Mouse (Mus musculus) left cerebral cortex, postnatal 14 days (tissue): ENCODE results near the gene Mvd. TPM values are rescaled to one million over a fixed set of nuclear protein-coding genes. Genes with fewer than 3 reads are reported as not detected.
A peak's percentile ranks its signal among the peaks of the same experiment; 100 is the strongest.

Source experiments
- DNase-seq, 2 experiments: peaks; one replicate each; pipeline ENCODE4 v3.0.0; 2021 to 2022; ENCODE audit warnings: low spot score in 2 of 2, mixed read lengths in 1 of 2
- intact Hi-C: fragments of 180-260 bp; cut with DNase I; formaldehyde crosslinking; loops from one replicate; pipeline ENCODE4 v1.15.1; 2025
- total RNA-seq, 2 experiments: library from RNA; stranded (reverse); gene quantifications; 2 replicates each; pipeline ENCODE4 v1.2.3; 2021

The Mvd gene
- total RNA-seq, 2 experiments from 2014 or later: 32.7 to 34.4 TPM

DNA sequence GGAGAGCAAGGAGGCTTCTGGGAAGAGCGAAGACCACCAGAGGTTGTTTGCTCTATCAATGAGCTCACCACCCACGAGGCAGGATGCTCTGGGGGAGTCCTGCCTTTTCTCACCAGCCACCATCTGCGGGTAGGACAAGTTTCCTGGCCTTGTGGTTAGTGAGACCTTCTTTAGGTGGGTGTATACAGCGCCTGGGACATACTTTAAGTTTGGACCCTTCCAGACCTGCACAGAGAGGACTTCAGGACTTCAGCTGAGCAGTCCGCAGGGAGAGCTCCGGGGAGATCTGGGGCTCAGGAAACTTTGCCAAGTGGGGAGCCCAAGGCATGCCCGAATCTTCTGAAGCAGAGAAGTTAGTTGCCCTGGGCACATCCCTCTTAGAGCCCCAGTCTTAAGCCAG lies 16.8 kb upstream of the Mvd start:
- no peak for DNase-seq
- intact Hi-C loops: no loop called here

DNA sequence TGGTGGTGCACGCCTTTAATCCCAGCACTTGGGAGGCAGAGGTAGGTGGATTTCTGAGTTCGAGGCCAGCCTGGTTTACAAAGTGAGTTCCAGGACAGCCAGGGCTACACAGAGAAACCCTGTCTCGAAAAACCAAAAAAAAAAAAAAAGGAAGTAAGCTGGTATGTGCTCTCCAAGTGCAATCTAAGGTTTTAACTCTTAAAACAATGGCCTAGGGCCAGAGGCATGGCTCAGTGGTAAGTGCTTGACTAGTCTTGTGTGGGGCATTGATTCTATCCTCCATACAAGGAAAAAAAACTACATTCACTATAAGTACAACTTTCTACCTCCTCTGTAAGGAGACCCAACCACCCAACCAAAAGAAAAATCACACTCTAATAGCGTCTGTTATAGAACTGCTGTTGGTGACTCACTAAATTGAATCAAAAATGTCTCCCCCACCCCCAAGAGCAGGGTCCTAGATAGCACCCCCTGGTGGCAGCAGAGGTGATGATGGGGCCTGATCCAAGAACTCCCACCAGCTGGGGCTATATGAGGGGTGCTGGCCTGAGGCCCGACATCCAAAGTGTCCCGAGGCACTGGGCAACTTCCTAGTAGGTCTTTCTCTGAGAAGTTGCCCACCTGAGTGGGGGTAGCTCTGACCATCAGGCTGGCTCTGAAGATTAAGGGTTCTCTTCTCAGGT lies 16.1 kb upstream of the Mvd start:
- DNase-seq: no peak
- intact Hi-C loops: no loop called here

DNA sequence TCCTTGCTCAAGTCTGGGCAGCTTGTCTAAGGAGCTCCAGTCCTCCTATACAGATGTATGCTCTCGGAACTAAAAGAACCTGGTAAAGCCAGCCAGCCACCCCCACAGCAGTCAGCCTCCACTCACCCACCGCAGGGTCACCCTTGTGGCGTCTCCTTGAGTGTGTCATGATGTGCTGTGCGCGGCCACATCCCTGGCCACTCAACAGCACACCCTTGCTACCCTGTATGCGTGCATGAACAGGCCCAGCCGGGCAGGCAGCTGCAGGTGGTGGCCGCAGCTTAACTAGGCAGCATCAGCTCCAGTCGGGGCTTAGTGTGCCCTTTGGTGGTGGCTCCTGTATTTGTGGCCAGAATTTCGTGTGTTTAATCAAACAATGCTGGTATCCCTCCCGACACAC lies 13.9 kb upstream of the Mvd start:
- DNase-seq: no peak
- intact Hi-C loops: no loop called here

DNA sequence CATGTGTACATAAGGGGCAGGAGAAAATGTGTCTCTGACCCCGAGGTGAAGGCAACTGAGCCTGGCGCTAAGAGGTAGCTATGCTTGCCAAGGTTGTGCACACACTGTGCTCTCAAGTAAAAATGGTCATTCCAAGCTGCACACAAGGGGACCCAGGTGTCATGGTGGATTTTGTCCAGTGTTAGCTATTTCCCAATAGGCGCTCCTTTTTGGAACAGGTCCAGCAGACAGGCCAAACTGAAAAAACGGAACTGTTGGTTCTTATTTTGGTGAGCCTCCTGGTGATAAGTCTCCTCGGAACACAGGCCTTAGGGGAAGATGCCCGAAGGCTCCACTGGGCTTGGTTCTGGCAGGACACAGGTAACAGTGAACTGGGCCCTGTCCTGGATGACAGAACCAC lies 11.2 kb upstream of the Mvd start:
- intact Hi-C loops: no loop called here
- no peak for DNase-seq

DNA sequence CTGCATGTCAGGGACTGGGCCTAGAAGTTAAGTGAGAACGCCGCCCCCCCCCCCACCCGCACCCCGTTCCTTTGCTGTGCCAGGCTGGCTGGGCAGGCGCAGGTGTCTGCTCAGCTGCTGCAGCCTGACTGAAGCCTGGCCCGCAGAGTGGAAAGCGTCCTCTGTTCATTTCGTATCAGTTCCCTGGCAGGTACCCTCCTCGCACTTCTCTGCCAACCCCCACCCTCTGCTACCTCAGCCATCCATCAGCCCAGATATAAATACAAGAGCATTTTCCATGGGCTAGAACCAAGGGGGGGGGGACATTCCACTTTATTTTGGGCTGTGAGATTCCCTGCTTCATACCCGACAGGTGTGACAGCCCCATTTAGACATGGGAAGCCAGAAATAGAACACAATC lies 8.9 kb upstream of the Mvd start:
- intact Hi-C loops: no loop called here
- no peak for DNase-seq

DNA sequence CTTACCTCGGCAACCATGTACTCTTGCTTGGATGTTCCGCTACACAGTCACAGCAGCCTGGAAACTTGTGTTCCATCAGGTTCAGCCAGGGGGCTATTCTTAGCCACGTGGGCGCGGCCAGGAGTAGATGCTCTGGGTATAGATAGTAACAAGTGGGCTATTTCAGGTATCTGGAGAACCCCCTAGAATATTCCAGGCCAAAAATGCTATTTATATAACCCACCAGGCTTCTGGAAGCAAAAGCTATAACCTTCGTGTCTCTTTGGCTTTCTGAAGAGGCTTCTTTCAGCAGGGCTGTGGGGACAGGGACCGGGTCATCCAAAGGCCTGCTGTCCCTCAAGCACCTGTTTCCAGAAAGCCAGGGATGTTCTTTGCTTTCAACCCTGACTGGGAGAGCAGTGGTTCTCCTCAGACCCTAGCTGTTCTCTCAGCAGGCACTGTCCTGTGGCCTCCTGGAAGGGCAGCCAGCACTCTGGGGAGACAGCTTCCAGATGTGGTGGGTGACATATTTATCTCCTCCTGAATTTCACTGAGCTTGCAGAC lies 8.0 kb upstream of the Mvd start:
- intact Hi-C loops: no loop called here
- no peak for DNase-seq

DNA sequence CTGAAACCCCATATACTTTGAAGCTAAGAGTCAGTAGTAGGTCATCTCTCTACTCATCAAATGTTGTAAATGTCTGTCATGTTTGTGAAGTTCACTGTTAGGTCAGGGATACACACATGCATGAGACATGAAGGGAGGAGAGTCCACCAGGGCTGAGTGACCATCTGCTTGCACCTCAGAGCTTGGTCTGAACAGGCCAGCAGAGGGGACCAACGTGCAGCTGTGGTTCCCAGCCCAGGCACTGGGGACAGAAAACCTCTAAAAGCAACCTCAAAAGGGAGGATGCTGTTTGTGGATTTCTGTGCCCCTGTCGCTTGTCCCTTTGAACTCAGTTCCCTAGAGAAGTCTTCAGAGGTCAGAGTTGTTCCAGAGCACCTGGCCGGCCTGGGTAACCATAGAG lies 2.0 kb upstream of the Mvd start:
- intact Hi-C loops: no loop called here
- DNase-seq: no peak

DNA sequence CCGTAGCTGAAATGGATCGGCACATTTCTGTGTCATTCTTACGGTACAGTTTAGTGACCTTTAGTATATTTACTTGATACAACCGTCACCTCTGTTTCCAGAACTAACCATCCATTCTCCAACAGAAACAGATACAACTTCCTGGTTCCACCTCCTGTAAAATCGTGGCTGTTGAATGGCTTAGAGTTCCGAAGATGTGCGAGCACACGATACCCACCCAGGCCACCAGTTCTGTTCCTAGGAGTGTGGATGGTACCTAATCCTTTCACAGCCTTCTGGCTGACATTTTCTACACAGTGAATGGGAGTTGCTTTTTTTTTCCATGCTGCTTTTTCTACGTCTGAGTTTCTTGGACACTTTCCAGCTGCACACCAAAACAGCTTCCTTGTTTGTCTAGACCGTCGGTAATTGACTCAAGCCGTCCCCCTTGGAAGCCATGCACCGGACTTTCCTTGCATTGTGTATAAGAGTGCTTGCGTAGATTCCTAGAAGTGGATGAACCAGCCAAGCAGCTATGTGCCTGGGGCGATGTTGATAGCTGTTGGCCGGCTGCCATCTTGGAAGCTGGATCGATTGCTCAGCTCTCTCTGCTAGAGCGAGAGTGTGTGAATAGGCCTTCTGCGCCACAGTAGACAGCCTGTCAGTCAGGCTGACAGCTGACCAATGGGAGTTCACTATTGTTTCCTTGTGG lies 981 bp upstream of the Mvd start:
- intact Hi-C loops: no loop called here
- peak; percentile 84 for DNase-seq

DNA sequence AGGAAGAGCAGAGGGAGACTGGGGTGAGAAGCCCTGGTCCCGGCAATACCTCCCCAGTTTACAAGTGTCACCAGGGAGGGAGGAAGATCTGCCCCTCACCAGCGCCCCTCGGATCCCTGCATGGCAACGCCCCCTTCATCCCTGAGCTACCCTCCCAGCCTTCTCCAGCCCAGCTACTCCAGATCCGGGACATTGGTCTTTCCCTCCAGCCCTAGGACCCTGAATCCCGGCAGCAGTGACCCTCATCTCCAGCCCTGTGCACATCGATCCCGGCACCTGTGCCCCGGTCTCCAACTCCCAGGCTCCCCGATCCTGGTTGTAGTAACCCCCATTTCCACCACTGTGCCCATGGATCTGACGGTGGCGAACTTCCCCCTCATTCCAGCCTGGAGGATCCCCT lies 441 bp downstream of the Mvd start:
- intact Hi-C loops: no loop called here
- DNase-seq: no peak

DNA sequence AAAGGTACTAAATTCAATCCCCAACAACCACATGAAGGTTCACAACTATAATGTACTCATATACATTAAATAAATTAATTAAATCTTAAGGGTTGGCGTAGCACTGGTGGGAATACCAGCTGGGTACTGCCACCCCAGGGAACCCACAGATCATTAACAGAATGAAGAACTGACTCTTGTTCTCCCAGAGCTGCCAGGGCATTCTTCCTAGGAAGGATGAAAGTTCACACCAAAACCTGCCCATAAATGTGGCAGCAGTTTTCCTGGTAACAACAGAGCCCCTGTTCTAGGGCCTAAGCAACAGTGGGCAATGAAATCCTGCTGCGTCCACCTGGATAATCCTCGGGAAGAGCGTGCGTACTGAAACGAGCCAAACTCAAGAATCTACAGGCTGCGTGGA lies 866 bp downstream of the Mvd start:
- DNase-seq: no peak
- intact Hi-C loops: no loop called here

DNA sequence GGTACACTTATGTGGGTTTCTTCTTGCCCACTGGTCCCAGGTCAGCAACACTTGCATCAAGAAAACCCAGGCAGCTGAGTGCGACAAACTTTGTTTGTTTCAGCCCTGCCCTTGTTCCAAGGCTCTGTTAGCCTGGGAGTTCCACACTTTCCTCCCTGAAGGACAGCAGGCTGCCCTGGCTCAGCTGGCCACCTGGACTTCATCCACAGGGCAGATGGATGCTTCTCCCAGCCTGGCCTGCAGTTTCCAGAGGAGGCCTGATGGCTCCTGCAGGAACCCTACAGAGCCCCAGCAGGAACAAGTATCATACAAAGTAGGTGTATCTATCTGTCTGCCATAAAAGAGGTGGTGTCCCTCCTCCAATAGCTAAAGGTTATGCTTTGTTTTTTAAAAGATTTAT lies 1.9 kb downstream of the Mvd start:
- intact Hi-C loops: no loop called here
- DNase-seq: no peak

DNA sequence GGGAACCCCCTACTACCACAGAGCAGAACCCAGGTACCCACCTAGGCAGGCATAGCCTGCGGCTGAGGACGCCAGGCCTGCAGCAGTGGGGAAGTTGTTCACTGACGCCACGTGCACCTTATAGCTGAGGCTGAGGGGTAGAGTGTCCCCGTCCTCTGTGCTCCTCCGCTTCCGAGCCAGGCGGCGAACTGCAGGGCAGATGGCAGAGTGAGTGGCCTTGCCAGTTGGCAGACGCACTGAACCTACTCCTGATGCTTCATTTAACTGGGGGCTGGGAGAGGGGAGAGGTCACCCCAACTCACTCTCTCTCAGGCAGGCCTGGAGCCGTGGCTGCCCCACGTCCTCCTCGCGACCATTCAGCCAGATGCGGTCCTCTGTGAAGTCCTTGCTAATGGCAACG lies 3.9 kb downstream of the Mvd start:
- intact Hi-C loops: no loop called here
- DNase-seq: no peak

DNA sequence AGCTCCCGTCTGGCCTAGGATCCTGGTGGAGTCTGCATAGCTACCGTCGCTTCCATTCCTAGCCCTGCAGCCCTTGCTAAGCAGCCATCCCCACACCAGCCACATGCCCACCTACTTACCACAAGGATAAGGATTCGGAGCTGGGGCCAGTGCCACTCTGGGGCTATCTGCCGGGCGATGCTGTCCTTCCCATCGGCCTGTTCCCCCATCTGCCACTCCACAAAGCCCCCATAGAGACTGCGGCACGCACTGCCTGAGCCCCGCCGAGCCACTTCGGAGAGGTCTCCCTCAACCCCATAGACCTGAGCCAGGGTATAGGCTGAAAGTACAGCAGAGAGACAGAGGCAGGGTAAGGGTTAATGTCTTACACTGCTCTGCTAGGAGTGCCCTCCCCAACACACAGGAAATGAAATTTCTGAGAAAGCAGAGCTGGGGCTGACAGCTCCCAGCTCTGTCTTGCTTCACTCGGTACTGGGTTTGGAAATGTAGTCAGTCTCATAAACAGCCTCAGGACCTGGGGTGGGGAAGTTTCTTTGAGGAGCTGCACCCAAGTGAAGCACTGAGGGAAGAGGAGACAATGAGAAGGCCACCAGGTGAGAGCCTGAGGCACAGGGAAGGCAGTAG lies 5.4 kb downstream of the Mvd start:
- intact Hi-C loops: no loop called here
- no peak for DNase-seq

DNA sequence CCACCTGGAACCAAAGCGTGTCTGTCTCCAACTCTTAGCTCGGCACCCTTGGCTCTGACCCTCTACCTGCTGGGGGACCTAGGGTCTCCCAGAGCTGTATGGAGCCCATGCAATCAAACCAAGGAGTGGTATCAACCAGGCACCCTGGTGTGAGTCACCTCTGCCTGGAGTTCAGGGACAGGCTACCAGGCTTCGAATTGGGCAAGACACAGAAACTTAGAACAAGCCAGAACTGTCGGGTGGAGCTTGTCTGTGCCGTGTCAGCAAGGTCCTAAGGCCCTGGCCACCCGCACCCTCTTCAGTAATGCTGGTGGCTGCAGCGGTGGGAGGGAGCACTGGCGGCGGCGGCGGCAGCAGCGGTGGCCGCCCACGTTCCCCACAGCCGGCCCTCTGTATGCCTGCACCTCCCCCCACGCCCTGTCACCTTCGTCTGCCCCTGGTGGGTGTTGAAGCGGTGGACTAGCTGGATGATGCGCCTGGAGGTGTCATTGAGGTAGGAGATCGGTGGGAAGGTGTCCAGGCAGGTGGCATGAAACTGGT lies 6.6 kb downstream of the Mvd start:
- intact Hi-C loops: no loop called here
- DNase-seq: no peak

DNA sequence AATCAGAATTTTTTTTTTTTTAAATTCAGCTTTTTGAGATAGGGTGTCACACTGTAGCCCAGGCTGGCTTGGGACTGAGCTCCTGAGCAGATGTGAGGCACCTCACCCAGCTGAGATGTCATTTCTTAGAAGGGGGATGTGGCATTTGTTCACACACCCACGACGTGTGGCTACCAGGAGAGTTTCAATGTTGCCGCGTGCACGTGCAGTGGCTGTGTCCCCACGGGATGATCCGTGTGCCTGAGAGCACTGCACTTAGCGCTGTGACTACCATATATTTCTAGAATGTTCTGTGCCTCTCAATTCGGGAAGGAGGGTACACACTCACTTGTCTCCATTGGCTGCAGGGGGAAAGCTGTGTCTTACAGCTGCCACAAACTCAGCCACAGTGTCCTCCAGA lies 7.1 kb downstream of the Mvd start:
- intact Hi-C loops: no loop called here
- no peak for DNase-seq

DNA sequence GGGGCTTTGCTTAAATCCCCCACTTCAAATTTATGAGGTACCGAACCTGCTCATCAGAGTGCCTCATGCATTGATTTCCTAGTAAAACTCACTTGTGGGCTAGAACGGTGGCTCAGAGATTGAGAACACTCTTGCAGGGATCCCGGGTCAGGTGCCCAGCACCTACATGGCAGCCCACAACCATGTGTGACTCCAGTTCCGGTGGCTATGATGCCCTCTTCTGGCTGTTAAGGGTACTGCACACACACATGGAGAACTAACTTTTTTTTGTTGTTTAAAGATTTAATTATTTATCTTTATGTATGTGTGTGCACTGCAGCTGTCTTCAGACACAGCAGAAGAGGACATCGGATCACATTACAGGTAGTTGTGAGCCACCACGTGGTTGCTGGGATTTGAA lies 7.8 kb downstream of the Mvd start:
- intact Hi-C loops: no loop called here
- no peak for DNase-seq

DNA sequence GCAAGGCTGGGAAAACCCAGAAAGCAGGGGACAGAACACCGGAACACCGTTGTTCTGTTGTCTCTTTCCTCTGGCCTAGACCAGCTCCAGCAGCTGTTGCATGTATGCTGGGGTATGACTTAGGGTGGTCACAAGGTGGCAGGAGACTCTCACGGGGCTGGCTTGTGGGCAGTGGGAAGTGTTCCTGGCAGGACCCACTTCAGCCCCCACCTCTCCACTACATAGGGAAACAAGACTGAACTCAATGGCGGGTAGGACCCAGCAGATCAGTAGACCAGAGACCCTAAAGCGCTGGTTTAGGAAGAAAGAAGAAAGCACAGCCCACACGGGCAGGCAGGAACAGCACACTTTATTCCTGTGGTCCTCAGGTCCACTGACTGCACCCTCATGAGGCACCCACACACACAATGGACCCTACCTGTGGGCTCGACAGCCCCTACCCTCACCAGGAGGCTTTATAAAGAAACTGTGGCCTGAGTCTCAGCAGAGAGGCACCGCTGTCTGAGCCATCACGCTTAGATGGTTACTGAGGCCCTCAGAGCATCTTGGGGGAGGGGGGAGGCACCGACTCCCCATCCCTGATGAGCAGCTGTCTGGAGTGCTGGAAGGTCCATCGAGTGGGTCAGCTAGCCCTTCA lies 9.8 kb downstream of the Mvd start:
- intact Hi-C loops: no loop called here
- no peak for DNase-seq

DNA sequence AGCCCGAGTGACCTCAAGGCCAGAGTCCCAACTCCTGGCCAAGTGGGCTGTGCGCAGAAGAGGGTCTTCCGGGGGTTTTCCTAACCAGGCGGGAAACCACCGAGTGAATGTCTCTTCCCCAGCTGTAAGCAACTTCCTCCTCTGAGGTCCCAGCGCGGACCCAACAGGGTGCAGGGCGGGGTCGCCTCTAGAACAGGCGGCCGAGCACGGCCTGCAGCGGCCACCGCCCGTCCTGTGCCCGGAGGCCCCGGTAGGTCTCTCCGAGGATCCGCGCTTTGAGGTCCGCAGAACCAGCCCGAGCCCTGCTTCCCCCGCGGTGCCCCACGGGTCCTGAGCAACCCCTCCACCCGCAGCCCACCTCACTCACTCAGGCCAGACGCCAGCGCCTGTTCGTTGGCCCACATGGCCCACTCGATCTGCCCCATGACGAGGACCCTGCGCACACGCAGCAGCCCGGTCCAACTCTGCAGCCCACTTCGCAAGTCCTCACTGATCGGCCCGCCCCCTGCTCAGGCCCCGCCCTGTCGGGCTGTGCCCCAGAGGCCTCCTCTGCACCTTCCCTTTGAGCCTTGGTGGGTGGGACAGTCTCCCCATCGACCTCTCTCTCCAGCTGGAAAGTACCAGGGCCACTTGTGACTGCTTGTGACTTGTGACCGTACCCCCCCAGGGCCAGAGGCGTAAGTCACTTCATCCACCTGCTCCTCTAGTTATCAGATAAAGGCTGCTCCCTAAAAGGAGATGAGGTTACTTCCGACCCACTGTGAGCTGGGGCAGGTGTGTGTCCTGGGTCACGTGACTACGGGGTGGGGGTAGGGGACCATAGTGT lies 10.6 kb downstream of the Mvd start, which contains the start of gene Cyba:
Gene Cyba, minus strand, starts transcription at position 488 of the 826 bp plus-strand sequence.
- intact Hi-C loops: no loop called here
- DNase-seq: peak in 1 of 2 experiments; percentile 16
